Mouse (Mus musculus): ENCODE results near the gene Apold1. TPM values are rescaled to one million over a fixed set of nuclear protein-coding genes. Genes with fewer than 3 reads are reported as not detected.

Gene Apold1
- polyA plus RNA-seq, 1 experiment from 2014 or later: 0.06 TPM

- Histone ChIP-seq H3K4me3 (ENCODE audit: inconsistent target) (no peak overlapping the region), H3K27ac (no peak overlapping the region), H3K79me2 (ENCODE audit: inconsistent target) (no peaks in the 10 kb centered on the region), H3K36me3 (ENCODE audit: inconsistent target) (no peaks in the 10 kb centered on the region)
- 93% methylated on average over 2 of the region's 2 CpGs for WGBS (ENCODE audit: missing documents)
Observed at GRCm38 (mm10) chr6:134996918-134997317, 15.4 kb downstream of the Apold1 start.

DNA sequence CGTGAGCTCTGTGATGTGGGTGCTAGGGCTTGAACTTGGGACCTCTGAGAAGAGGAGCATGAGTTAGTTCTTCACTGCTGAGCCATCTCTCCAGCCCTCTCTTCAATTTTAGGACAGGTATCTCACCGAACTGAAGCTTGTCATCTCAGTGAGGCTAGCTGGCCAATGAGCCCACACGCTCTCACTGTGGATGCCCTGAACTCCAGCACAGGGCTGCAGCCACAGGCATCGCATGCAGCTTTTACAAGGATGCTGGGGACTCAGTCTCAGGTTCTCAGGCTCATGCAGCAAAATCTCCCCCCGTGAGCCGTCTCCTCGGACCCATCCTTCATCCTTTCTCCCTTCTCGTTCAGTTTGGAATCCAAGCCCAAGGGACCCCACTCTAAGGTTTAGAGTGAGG, 16.6 kb downstream of the Apold1 start:
- Histone ChIP-seq H3K79me2 (ENCODE audit: inconsistent target) (no peaks in the 10 kb centered on the region), H3K36me3 (ENCODE audit: inconsistent target) (no peaks in the 10 kb centered on the region), H3K27ac (no peak overlapping the region), H3K4me3 (ENCODE audit: inconsistent target) (no peak overlapping the region)
- WGBS (ENCODE audit: missing documents): over 99% methylated on average over 8 of the region's 8 CpGs

DNA sequence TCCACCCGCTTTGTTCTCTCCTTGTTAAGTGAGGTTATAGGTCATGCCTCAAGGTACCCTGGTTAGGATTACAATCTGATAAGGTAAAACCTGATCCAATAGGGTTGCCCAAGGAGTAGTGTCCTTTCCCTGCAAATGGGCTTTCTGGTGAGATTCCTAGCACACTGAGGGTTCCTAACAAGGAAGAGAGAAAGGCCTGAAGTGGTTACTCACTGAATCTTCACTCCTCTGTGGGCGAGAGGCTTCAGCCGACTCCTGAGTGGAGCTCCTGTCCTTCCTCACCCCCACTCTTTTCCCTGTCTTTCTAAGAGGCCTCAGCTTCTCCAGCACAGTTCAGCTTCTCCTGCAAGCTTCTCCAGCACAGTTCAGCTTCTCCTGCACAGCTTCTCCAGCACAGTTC, 17.3 kb downstream of the Apold1 start:
- 97% methylated on average over 3 of the region's 3 CpGs for WGBS (ENCODE audit: missing documents)
- Histone ChIP-seq H3K36me3 (ENCODE audit: inconsistent target) (no peaks in the 10 kb centered on the region), H3K79me2 (ENCODE audit: inconsistent target) (no peaks in the 10 kb centered on the region), H3K27ac (no peak overlapping the region), H3K4me3 (ENCODE audit: inconsistent target) (no peak overlapping the region)

GRCm38 (mm10) chr6:135000272-135000671, 18.8 kb downstream of the Apold1 start:
- no peak overlapping the region for H3K27ac ChIP-seq
- WGBS (ENCODE audit: missing documents): 85% methylated on average over 4 of the region's 4 CpGs
- H3K36me3 ChIP-seq (ENCODE audit: inconsistent target): no peaks in the 10 kb centered on the region
- no peaks in the 10 kb centered on the region for H3K79me2 ChIP-seq (ENCODE audit: inconsistent target)
- H3K4me3 ChIP-seq (ENCODE audit: inconsistent target): no peak overlapping the region

DNA sequence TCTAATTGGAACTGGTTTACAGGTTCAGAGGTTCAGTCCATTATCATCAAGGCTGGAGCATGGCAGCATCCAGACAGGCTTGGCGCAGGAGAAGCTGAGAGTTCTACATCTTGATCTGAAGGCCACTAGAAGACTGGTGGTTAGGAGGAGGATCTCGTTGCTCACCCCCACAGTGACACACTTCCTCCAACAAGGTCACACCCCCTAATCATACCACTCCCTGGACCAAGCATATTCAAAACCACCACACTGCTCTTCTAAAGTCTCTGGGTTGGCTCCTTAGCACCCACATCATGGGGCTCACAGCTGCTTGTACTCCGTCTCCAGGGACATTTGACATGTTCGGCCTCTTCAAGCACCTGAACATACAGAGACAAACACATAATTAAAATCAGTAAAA, 20.5 kb downstream of the Apold1 start:
- Histone ChIP-seq H3K79me2 (ENCODE audit: inconsistent target) (no peaks in the 10 kb centered on the region), H3K4me3 (ENCODE audit: inconsistent target) (no peak overlapping the region), H3K27ac (peak overlapping the region; percentile 15; the same call in 1 of the 2 replicates), H3K36me3 (ENCODE audit: inconsistent target) (no peaks in the 10 kb centered on the region)
- WGBS (ENCODE audit: missing documents): 67% methylated on average over 4 of the region's 4 CpGs

DNA sequence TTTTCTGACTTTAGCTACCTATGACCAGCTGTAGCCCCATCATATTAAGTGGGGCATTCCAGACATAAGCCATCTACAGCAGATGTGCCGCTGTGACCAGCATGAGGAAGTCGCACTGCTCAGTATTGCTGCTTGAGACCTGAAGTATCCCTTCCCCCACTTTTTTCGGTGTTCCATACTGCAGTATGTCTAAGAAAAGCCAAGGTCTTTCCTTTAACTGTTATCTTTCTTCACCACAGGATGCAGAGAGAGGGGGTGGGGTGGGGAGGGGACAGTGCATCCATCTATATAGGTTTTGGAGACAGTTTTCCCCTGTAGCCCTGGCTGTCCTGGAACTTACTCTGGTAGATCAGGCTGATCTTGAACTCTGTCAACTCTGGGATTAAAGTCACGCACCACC, 24.9 kb downstream of the Apold1 start:
- WGBS (ENCODE audit: missing documents): 82% methylated on average over 3 of the region's 4 CpGs
- no peaks in the 10 kb centered on the region for H3K36me3 ChIP-seq (ENCODE audit: inconsistent target)
- no peaks in the 10 kb centered on the region for H3K79me2 ChIP-seq (ENCODE audit: inconsistent target)
- H3K4me3 ChIP-seq (ENCODE audit: inconsistent target): no peak overlapping the region
- no peak overlapping the region for H3K27ac ChIP-seq

DNA sequence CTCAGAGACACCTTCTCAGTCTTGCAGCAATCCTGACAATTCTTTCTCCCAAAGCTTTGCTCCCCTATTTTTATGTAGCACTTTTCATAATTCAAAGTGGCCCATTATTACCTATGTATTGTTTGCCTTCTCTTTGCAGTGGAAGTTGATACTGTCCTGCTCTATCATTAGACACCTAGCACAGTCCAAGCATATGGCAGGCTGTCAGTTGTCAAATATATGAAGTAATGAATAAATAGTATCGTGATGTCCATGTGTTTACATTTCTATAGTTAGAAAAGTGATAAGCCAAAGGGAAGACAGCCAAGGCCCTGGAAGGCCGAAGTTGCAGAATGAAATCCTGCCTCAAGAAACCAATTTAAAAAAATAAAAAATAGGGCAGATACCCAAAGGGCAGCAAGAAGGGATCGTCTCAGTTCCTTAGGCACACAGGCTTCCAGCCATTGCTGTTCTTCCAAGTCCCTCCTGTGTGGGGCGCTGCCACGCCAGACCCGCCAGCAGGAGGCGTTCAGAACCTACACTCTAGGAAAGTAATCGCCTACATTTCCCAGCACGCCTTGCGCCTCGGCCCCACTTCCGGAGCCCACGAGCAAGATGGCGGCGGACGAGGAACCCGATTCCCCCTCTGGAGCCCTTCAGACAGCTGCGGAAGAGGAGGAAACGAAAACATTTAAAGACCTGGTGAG, 29.7 kb downstream of the Apold1 start, which contains the start of gene Ddx47:
TSS of gene Ddx47 (plus strand) at position 565 of the 686 bp plus-strand sequence.
- Histone ChIP-seq H3K27ac (peak within 1 kb of the TSS; percentile 62), H3K79me2 (ENCODE audit: inconsistent target) (peaks cover 30% of the 10 kb centered on the region), H3K4me3 (ENCODE audit: inconsistent target) (peak within 1 kb of the TSS; percentile 94), H3K36me3 (ENCODE audit: inconsistent target) (peaks cover 29% of the 10 kb centered on the region)
- 6% methylated on average over 19 of the region's 19 CpGs for WGBS (ENCODE audit: missing documents)

DNA sequence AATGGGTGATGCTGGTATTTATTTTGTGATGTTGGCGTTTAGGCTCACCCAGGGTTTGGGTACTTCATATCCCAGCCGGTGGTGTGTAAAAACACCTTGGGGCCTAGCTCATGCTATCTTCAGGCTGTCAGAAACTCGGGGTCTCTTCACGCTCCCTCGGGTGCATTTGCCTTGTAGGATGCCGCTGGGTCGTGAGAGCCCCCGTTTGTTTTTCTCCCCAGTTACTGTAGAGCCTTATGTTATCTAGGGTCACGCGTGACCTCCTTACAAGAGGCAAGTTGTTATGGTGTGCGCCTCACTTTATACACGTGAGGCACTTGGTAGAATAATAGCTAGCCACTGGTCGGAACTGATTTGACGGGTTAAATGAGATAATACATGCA, 30.2 kb downstream of the Apold1 start:
- H3K36me3 ChIP-seq (ENCODE audit: inconsistent target): peaks cover 35% of the 10 kb centered on the region
- peak overlapping the region; percentile 94 for H3K4me3 ChIP-seq (ENCODE audit: inconsistent target)
- peaks cover 30% of the 10 kb centered on the region for H3K79me2 ChIP-seq (ENCODE audit: inconsistent target)
- WGBS (ENCODE audit: missing documents): under 1% methylated on average over 14 of the region's 14 CpGs
- peak overlapping the region; percentile 62 for H3K27ac ChIP-seq

DNA sequence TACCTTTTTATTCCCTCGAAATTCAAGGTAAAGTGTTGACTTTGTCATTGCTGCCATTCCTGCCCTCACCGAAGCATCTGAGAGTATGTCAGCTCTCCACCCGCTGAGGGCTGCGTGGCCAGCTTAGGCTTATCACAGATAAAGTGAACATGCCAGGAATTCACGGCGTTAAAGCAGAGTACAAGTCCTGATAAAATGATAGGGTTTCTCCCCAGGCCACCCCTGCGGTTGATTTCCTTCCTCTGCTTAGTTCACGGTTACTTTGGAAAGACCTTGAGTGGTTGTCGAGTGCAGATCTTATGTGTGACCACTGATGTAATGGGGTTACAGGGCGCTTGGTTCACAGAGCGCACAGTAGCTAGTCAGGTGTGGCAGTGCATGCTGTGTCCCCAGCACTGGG, 35.7 kb downstream of the Apold1 start:
- 92% methylated on average over 11 of the region's 11 CpGs for WGBS (ENCODE audit: missing documents)
- H3K79me2 ChIP-seq (ENCODE audit: inconsistent target): peaks cover 22% of the 10 kb centered on the region
- H3K4me3 ChIP-seq (ENCODE audit: inconsistent target): no peak overlapping the region
- H3K36me3 ChIP-seq (ENCODE audit: inconsistent target): peaks cover 87% of the 10 kb centered on the region
- no peak overlapping the region for H3K27ac ChIP-seq

GRCm38 (mm10) chr6:135019564-135019963, 38.0 kb downstream of the Apold1 start:
- no peak overlapping the region for H3K27ac ChIP-seq
- WGBS (ENCODE audit: missing documents): 95% methylated on average over 10 of the region's 10 CpGs
- H3K36me3 ChIP-seq (ENCODE audit: inconsistent target): peaks cover 95% of the 10 kb centered on the region

GRCm38 (mm10) chr6:135021633-135022032, 40.1 kb downstream of the Apold1 start:
- 96% methylated on average over 3 of the region's 3 CpGs for WGBS (ENCODE audit: missing documents)
- no peaks in the 10 kb centered on the region for H3K79me2 ChIP-seq (ENCODE audit: inconsistent target)
- H3K27ac ChIP-seq: no peak overlapping the region

More at GRCm38 (mm10) chr6:135019564-135019963, 38.0 kb downstream of the Apold1 start:
- Histone ChIP-seq H3K79me2 (ENCODE audit: inconsistent target) (no peaks in the 10 kb centered on the region), H3K4me3 (ENCODE audit: inconsistent target) (no peak overlapping the region)

DNA sequence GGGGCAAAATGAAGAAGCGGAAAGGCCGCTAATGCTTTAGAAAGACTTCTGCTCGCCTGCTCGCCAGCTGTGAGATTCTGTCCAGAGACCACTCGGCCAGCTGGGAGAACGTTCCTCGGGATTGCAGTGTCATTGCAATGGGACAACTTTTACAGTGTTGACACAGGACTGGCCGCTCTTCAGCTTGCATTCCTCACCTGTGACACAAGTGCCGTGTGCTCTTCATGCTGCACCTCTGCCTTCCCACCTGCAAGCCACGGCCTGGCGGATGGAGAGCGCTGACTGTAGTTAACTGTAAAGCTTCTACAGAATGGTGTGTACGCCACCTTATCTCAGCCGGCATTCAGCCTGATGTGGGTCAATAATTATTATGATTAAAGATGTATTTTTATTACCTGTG, 41.9 kb downstream of the Apold1 start:
- 95% methylated on average over 14 of the region's 14 CpGs for WGBS (ENCODE audit: missing documents)
- Histone ChIP-seq H3K36me3 (ENCODE audit: inconsistent target) (peaks cover 56% of the 10 kb centered on the region), H3K79me2 (ENCODE audit: inconsistent target) (no peaks in the 10 kb centered on the region), H3K4me3 (ENCODE audit: inconsistent target) (no peak overlapping the region), H3K27ac (no peak overlapping the region)

More at GRCm38 (mm10) chr6:135021633-135022032, 40.1 kb downstream of the Apold1 start:
- H3K36me3 ChIP-seq (ENCODE audit: inconsistent target): peaks cover 74% of the 10 kb centered on the region
- no peak overlapping the region for H3K4me3 ChIP-seq (ENCODE audit: inconsistent target)

GRCm38 (mm10) chr6:135024781-135025420, 43.4 kb downstream of the Apold1 start:
- Histone ChIP-seq H3K4me3 (ENCODE audit: inconsistent target) (no peak overlapping the region), H3K27ac (no peak overlapping the region), H3K36me3 (ENCODE audit: inconsistent target) (peaks cover 41% of the 10 kb centered on the region), H3K79me2 (ENCODE audit: inconsistent target) (no peaks in the 10 kb centered on the region)
- WGBS (ENCODE audit: missing documents): 93% methylated on average over 1 of the region's 1 CpGs

- 0% methylated on average over 3 of the region's 3 CpGs for WGBS (ENCODE audit: missing documents)
- Histone ChIP-seq H3K79me2 (ENCODE audit: inconsistent target) (no peaks in the 10 kb centered on the region), H3K27ac (no peak overlapping the region), H3K36me3 (ENCODE audit: inconsistent target) (peaks cover 28% of the 10 kb centered on the region), H3K4me3 (ENCODE audit: inconsistent target) (no peak overlapping the region)
Observed at GRCm38 (mm10) chr6:135026232-135026631, 44.7 kb downstream of the Apold1 start.

DNA sequence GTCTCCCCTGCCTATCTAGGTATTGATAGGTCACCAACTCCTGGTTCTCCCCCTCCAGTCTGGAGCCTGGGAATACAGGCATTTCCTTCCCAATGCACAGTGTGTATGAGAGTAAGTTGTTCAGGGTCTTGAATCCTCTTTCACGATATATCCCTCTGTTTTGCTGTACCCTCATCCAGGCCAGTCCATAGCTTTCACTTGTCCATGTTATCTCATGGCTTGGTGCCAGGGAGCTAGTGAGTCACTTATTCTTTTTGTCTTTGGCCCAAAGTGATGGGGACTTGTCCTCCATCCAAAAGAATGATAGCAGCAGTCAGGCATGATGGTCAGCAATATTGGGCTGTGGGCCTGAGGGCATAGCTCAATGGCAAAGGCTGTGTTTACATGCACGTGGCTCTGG, 45.2 kb downstream of the Apold1 start:
- Histone ChIP-seq H3K36me3 (ENCODE audit: inconsistent target) (peaks cover 23% of the 10 kb centered on the region), H3K79me2 (ENCODE audit: inconsistent target) (no peaks in the 10 kb centered on the region), H3K27ac (no peak overlapping the region), H3K4me3 (ENCODE audit: inconsistent target) (no peak overlapping the region)
- WGBS (ENCODE audit: missing documents): 96% methylated on average over 2 of the region's 2 CpGs

All from macrophage (primary cell).